Mouse (Mus musculus): Measurements from ENCODE around the gene Hist2h3c1. TPM values are rescaled to one million over a fixed set of nuclear protein-coding genes. Genes with fewer than 3 reads are reported as not detected.
"Not testable (repeated sequence)": the region's sequence is repeated elsewhere in the genome, so short reads cannot be mapped to it uniquely, and the experiment has no call there.

Gene Hist2h3c1
- polyA plus RNA-seq, 1 experiment from 2014 or later: not detected

- no peak for ATAC-seq
- Histone ChIP-seq H3K9ac (replicated peaks; ENCODE audit: low read depth, low read length) (no peak overlapping the region), H3K27me3 (replicated peaks; ENCODE audit: control insufficient read depth, insufficient read depth, low read length) (no peaks in the 10 kb centered on the region), H3K4me3 (replicated peaks; ENCODE audit: low read length) (no peak overlapping the region), H3K4me1 (replicated peaks; ENCODE audit: control insufficient read depth, insufficient read depth, low read length) (peaks cover under 1% of the 10 kb centered on the region; the same call in 1 of the 2 replicates), H3K4me2 (ENCODE audit: low read length) (no peak overlapping the region), H3K9me3 (ENCODE audit: control insufficient read depth, low read length) (no peaks in the 10 kb centered on the region), H3K36me3 (ENCODE audit: control insufficient read depth, insufficient read depth) (no peaks in the 10 kb centered on the region), H3K27ac (ENCODE audit: low read length) (no peak overlapping the region)
- 76% methylated on average over 4 of the region's 4 CpGs for whole genome bisulfite sequencing
These were observed 15.4 kb upstream of the Hist2h3c1 start for GRCm38 (mm10) chr3:96230910-96231757.

GRCm38 (mm10) chr3:96231758-96232120 lies 14.7 kb upstream of the Hist2h3c1 start:
- ATAC-seq: no peak
- no peaks in the 10 kb centered on the region for H3K4me1 ChIP-seq (replicated peaks; ENCODE audit: control insufficient read depth, insufficient read depth, low read length)
- H3K4me2 ChIP-seq (ENCODE audit: low read length): no peak overlapping the region
- H3K36me3 ChIP-seq (ENCODE audit: control insufficient read depth, insufficient read depth): no peaks in the 10 kb centered on the region
- 47% methylated on average over 2 of the region's 2 CpGs for WGBS
- H3K9ac ChIP-seq (replicated peaks; ENCODE audit: low read depth, low read length): no peak overlapping the region
- no peak overlapping the region for H3K27ac ChIP-seq (ENCODE audit: low read length)
- H3K9me3 ChIP-seq (ENCODE audit: control insufficient read depth, low read length): no peaks in the 10 kb centered on the region
- no peaks in the 10 kb centered on the region for H3K27me3 ChIP-seq (replicated peaks; ENCODE audit: control insufficient read depth, insufficient read depth, low read length)
- no peak overlapping the region for H3K4me3 ChIP-seq (replicated peaks; ENCODE audit: low read length)

DNA sequence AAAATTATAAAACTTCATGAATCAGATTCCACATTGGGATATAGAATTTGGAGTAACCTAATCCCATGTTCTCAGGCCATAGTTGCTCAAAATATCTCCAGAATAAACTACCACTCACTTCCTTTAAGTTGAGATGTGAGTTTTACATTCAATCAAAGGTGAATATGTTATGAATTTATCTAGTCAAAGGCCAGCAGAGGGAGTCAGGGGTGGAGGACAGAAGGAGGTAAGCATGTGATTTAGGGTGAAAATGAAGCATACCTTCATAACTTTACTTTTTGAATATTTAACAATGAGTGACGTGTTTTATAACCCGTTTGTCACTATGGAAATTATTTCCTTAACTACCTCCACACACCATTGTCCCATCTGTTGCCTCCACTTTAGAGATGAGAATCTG lies 11.6 kb upstream of the Hist2h3c1 start:
- Histone ChIP-seq H3K27me3 (replicated peaks; ENCODE audit: control insufficient read depth, insufficient read depth, low read length) (no peaks in the 10 kb centered on the region), H3K4me3 (replicated peaks; ENCODE audit: low read length) (no peak overlapping the region), H3K9me3 (ENCODE audit: control insufficient read depth, low read length) (no peaks in the 10 kb centered on the region), H3K4me1 (replicated peaks; ENCODE audit: control insufficient read depth, insufficient read depth, low read length) (peaks cover 13% of the 10 kb centered on the region), H3K4me2 (ENCODE audit: low read length) (no peak overlapping the region), H3K36me3 (ENCODE audit: control insufficient read depth, insufficient read depth) (no peaks in the 10 kb centered on the region), H3K9ac (replicated peaks; ENCODE audit: low read depth, low read length) (no peak overlapping the region), H3K27ac (ENCODE audit: low read length) (no peak overlapping the region)
- WGBS: 91% methylated on average over 2 of the region's 2 CpGs
- no peak for ATAC-seq

- Histone ChIP-seq H3K4me3 (replicated peaks; ENCODE audit: low read length) (no peak overlapping the region), H3K4me1 (replicated peaks; ENCODE audit: control insufficient read depth, insufficient read depth, low read length) (peaks cover 15% of the 10 kb centered on the region), H3K9ac (replicated peaks; ENCODE audit: low read depth, low read length) (no peak overlapping the region), H3K4me2 (ENCODE audit: low read length) (no peak overlapping the region), H3K27me3 (replicated peaks; ENCODE audit: control insufficient read depth, insufficient read depth, low read length) (no peaks in the 10 kb centered on the region), H3K9me3 (ENCODE audit: control insufficient read depth, low read length) (no peaks in the 10 kb centered on the region), H3K27ac (ENCODE audit: low read length) (no peak overlapping the region), H3K36me3 (ENCODE audit: control insufficient read depth, insufficient read depth) (no peaks in the 10 kb centered on the region)
- ATAC-seq: no peak
- WGBS: 71% methylated on average over 3 of the region's 3 CpGs
These were observed 10.6 kb upstream of the Hist2h3c1 start for GRCm38 (mm10) chr3:96235836-96236235.

DNA sequence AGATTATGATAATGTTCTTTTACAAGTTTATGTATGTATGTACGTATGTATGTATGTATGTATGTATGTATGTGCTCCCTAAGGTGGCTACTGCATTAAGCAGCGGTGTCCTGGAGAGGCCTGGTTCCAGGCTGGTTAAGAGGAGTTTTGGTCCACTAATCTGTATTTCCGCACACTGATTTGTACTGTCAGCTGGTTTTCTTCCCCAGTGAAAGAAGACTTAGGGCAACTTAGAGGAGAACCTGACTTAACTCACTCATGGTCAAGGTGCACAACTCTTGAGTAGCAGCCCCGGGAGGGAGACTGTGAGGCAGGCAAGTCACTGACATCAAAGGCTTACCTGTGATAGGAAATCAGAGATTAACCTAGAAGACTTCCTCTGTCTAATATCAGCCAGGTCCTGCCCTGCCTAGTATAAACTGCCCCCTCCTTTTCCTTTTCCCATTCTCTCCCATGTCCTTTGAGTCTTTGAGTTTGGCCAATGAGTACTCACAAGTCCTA lies 9.6 kb upstream of the Hist2h3c1 start:
- Histone ChIP-seq H3K9me3 (ENCODE audit: control insufficient read depth, low read length) (no peaks in the 10 kb centered on the region), H3K4me3 (replicated peaks; ENCODE audit: low read length) (peak overlapping the region; percentile 40; the same call in 1 of the 2 replicates), H3K9ac (replicated peaks; ENCODE audit: low read depth, low read length) (no peak overlapping the region), H3K36me3 (ENCODE audit: control insufficient read depth, insufficient read depth) (no peaks in the 10 kb centered on the region), H3K4me2 (ENCODE audit: low read length) (peak overlapping the region; percentile 48), H3K4me1 (replicated peaks; ENCODE audit: control insufficient read depth, insufficient read depth, low read length) (peaks cover 16% of the 10 kb centered on the region), H3K27ac (ENCODE audit: low read length) (no peak overlapping the region), H3K27me3 (replicated peaks; ENCODE audit: control insufficient read depth, insufficient read depth, low read length) (no peaks in the 10 kb centered on the region)
- ATAC-seq: no peak
- 84% methylated on average over 4 of the region's 4 CpGs for WGBS

DNA sequence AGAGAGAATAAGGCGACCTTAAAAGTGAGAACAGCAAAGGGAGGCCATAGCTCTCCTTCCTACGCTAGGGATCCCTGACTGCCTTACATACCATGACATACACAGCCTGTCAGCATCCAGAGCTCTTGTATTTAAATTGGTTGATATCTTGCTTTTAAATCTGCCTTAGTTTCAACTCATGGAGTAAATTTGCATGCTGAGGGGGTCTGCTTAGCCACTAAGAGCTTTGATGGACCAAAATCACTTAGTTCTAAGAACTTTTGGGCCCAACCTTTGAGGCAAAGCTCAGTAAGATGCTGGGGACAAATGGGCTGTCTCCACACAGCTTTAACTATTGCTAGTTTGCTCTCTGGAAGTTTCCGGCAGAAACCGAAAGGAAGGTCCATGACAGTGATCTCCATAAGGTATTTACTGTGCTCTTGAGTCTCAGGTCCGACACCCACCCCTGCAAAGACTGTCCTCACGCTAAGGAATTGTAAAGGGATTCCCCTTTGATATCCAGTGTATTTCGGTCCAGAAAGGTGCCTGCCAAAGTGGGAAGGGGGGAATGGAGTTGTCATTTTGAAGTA lies 9.1 kb upstream of the Hist2h3c1 start:
- WGBS: 17% methylated on average over 7 of the region's 7 CpGs
- Histone ChIP-seq H3K9ac (replicated peaks; ENCODE audit: low read depth, low read length) (peak overlapping the region; percentile 41; the same call in 1 of the 2 replicates), H3K4me1 (replicated peaks; ENCODE audit: control insufficient read depth, insufficient read depth, low read length) (peaks cover 16% of the 10 kb centered on the region), H3K4me2 (ENCODE audit: low read length) (peak overlapping the region; percentile 48), H3K27me3 (replicated peaks; ENCODE audit: control insufficient read depth, insufficient read depth, low read length) (no peaks in the 10 kb centered on the region), H3K27ac (ENCODE audit: low read length) (no peak overlapping the region), H3K4me3 (replicated peaks; ENCODE audit: low read length) (peak overlapping the region; percentile 40), H3K36me3 (ENCODE audit: control insufficient read depth, insufficient read depth) (no peaks in the 10 kb centered on the region), H3K9me3 (ENCODE audit: control insufficient read depth, low read length) (no peaks in the 10 kb centered on the region)
- ATAC-seq: no peak

DNA sequence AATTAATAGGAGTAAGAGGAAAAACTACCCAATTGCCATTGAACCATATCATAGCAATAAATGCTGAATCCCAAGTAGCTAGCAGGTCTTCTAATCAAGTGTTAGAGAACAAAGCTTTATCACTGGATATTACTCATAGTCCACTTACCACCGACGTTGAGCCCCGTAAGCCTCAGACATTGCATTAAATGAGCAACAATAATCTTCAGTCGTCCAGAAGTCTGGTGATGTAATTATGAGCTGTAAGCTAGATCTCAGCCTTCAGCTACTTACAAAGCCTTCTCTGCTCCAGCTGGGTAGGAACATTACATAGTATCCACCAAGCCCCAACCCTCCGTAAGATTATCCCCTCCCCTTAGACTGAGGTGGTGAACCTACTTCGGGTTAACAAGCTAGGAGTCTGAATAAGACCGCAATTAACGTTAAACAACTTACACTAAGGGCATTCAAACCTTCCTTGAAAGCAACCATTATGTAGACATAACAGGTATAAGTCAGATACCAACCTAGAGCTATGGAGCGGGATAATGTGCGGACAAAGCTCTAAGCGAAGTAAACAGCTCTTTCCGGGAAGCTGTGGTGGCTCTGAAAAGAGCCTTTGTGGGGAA lies 8.5 kb upstream of the Hist2h3c1 start:
- Histone ChIP-seq H3K4me2 (ENCODE audit: low read length) (peak overlapping the region; percentile 48), H3K4me3 (replicated peaks; ENCODE audit: low read length) (peak overlapping the region; percentile 40), H3K9ac (replicated peaks; ENCODE audit: low read depth, low read length) (peak overlapping the region; percentile 51), H3K36me3 (ENCODE audit: control insufficient read depth, insufficient read depth) (no peaks in the 10 kb centered on the region), H3K27me3 (replicated peaks; ENCODE audit: control insufficient read depth, insufficient read depth, low read length) (no peaks in the 10 kb centered on the region), H3K4me1 (replicated peaks; ENCODE audit: control insufficient read depth, insufficient read depth, low read length) (peaks cover 16% of the 10 kb centered on the region), H3K27ac (ENCODE audit: low read length) (peak overlapping the region; percentile 42), H3K9me3 (ENCODE audit: control insufficient read depth, low read length) (no peaks in the 10 kb centered on the region)
- ATAC-seq: no peak
- under 1% methylated on average over 12 of the region's 12 CpGs for WGBS

DNA sequence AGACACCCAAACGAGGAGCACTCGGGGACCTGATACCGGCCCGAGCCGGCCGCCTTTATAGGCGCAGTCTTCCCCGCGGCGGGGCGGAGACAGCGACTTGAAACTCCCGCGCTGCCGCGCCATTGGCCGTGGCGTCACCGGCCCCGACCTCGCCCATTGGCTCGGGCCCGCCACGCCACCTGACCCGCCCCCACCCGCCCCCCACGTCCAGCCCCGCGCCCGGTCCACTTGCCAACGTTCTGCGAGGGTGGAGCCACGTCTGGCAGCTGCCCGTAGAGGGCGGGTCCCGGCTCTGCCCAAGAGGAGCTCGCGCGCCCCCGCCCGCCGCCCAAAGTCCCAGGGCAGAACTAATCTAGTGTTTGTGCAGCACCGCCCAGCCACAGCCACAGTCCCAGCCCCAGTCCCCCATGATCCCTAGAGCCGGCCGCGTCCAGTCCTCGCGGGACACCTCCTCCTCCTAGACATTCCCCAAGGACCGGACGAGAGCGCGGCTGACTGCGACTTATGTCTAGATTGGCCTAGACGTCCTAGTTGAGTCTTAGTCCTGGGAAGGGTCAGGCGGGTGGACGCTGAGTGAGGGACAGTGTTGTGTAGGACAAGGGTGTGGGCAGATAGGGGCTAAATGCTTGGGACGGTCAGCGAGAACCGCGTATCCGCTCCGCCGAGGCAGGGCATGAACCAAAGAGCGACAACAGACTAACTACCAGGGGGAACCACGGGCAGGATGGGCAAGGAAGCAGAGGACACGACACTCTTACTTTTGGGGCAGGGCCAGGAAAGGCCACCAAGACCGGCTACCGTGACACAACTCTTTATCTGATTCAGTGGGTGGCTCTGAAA lies 7.3 kb upstream of the Hist2h3c1 start, which contains the start of gene Hist2h3c2:
Gene Hist2h3c2, minus strand, starts transcription at position 174 of the 840 bp plus-strand sequence.
- Histone ChIP-seq H3K9ac (replicated peaks; ENCODE audit: low read depth, low read length) (peak within 1 kb of the TSS; percentile 51), H3K4me2 (ENCODE audit: low read length) (peak within 1 kb of the TSS; percentile 48), H3K4me3 (replicated peaks; ENCODE audit: low read length) (peak within 1 kb of the TSS; percentile 40), H3K4me1 (replicated peaks; ENCODE audit: control insufficient read depth, insufficient read depth, low read length) (peaks cover 16% of the 10 kb centered on the region), H3K27ac (ENCODE audit: low read length) (peak within 1 kb of the TSS; percentile 42)
- not testable (repeated sequence) for H3K27me3 ChIP-seq (replicated peaks; ENCODE audit: control insufficient read depth, insufficient read depth, low read length); H3K36me3 ChIP-seq (ENCODE audit: control insufficient read depth, insufficient read depth); H3K9me3 ChIP-seq (ENCODE audit: control insufficient read depth, low read length)
- 2% methylated on average over 9 of the region's 68 CpGs for WGBS
- peak; percentile 87 for ATAC-seq
